14 mouse cellular contexts compared by ENCODE assay signal in the genomic region with DNA sequence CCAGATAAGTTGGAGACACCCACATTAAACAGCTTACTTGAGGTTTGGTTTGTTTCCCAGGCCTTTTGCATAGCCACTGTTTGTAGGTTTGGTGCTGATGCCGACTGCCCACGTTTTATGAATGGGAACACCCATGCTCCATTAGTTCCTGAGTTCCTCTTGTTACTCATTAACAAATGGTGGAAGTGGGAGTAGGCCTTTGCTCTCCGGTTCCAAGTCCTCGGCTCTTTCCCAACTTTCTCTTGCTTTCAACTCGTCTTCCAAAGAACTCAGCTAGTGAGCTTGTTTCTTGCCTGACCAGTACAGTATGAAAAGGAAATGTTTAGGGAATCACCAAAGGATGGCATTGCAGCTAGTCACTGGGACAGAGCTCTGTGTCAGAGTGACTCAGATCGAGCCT. TPM values are rescaled to one million over a fixed set of nuclear protein-coding genes. Genes with fewer than 3 reads are reported as not detected.
A peak's percentile ranks its signal among the peaks of the same experiment; 100 is the strongest.
DNase-seq lines count a peak whose midpoint lies in the region; ATAC-seq and TF ChIP-seq lines count a peak whose summit lies in the region.
"Had no signal": no experiment of that assay in that cellular context is flagged by ENCODE, and none has a peak within 500 bp of the region (broad histone marks: within the 10 kb centered on the region; RNA-seq: fewer than 3 reads in every experiment).

No protein-coding gene starts in this region.

- TF ChIP-seq CTCF in liver, adult 2 months (IDR thresholded peaks at IDR 0.05; ENCODE audit: low read depth, low read length) = no peak

- ATAC-seq in kidney, embryonic 15.5 days (replicated peaks; ENCODE audit: low FRiP score) = peak; percentile 29; the same call in 1 of the 2 replicates
- no peak for ATAC-seq in cerebellum, adult (ENCODE audit: insufficient number of reproducible peaks, low FRiP score, low TSS enrichment)

- 14% methylated on average over 6 of the region's 6 CpGs for WGBS in liver, adult 2 months
- 58% methylated on average over 6 of the region's 6 CpGs for WGBS in kidney, embryonic 15.5 days

- H3K4me1 ChIP-seq in liver, adult 2 months (ENCODE audit: control insufficient read depth, insufficient read depth, low read length) = peaks cover 16% of the 10 kb centered on the region
- peaks cover 39% of the 10 kb centered on the region for H3K4me1 ChIP-seq in kidney, embryonic 15.5 days

- H3K4me3 ChIP-seq in liver, adult 2 months (ENCODE audit: insufficient read depth, low read depth, low read length) = no peak overlapping the region
- no peak overlapping the region for H3K4me3 ChIP-seq in kidney, embryonic 15.5 days (replicated peaks)
- H3K4me3 ChIP-seq: hindbrain, embryonic 12.5 days had no signal

- H3K4me2 ChIP-seq in kidney, embryonic 15.5 days = 0 out of 2 replicates have a peak overlapping the region, but pooled peaks have one; percentile 12
- H3K4me2 ChIP-seq: hindbrain, embryonic 12.5 days; lung, embryonic 14.5 days had no signal

- no peaks in the 10 kb centered on the region for H3K9me3 ChIP-seq in kidney, embryonic 15.5 days (replicated peaks)
- H3K9me3 ChIP-seq: hindbrain, embryonic 12.5 days had no signal

- no peak for TF ChIP-seq POLR2A in liver, adult 2 months (IDR thresholded peaks at IDR 0.05; ENCODE audit: extremely low read depth, insufficient read depth, low read length)

- H3K27ac ChIP-seq in liver, adult 2 months (replicated peaks; ENCODE audit: insufficient read depth, low read depth, low read length) = peak overlapping the region; percentile 91
- H3K27ac ChIP-seq in kidney, embryonic 15.5 days = peak overlapping the region; percentile 89
- H3K27ac ChIP-seq: hindbrain, embryonic 12.5 days had no signal

- H3K79me2 ChIP-seq in liver, adult 2 months (ENCODE audit: control insufficient read depth, insufficient read depth, low read length) = no peaks in the 10 kb centered on the region

- H3K9ac ChIP-seq in liver, adult 2 months (ENCODE audit: low read depth, low read length) = peak overlapping the region; percentile 41; the same call in 1 of the 2 replicates
- H3K9ac ChIP-seq in kidney, embryonic 15.5 days = no peak overlapping the region
- H3K9ac ChIP-seq: hindbrain, embryonic 12.5 days; lung, embryonic 14.5 days had no signal

- H3K27me3 ChIP-seq in liver, adult 2 months (ENCODE audit: control insufficient read depth, insufficient read depth, low read length) = no peaks in the 10 kb centered on the region
- H3K27me3 ChIP-seq in kidney, embryonic 15.5 days = no peaks in the 10 kb centered on the region
- H3K27me3 ChIP-seq: hindbrain, embryonic 12.5 days had no signal

- intact Hi-C loops in heart, postnatal 10 days (cut with DNase I) = loop anchor here (1.0 to 10.0 kb wide), 4 partner anchors 36 to 399 kb away; a partner anchor contains a TSS

- peak; percentile 97 for DNase-seq in liver, adult 2 months (ENCODE audit: extremely low read depth, low read depth, low spot score)
- no peak for DNase-seq in liver
- DNase-seq in heart, postnatal 10 days = peak; percentile 59 to 63
- peak; percentile 48 for DNase-seq in lung, postnatal 25 days (ENCODE audit: low spot score)
- no peak for DNase-seq in layer of hippocampus, adult 11-12 months (ENCODE audit: low spot score)
- DNase-seq in cerebellum, postnatal 14 days = no peak
- DNase-seq: lung, embryonic 14.5 days; retina, postnatal 1 day had no signal

- H3K36me3 ChIP-seq in liver, adult 2 months (ENCODE audit: control insufficient read depth, insufficient read depth, low read length) = peaks cover 4% of the 10 kb centered on the region; the same call in 1 of the 2 replicates
- peaks cover 40% of the 10 kb centered on the region for H3K36me3 ChIP-seq in kidney, embryonic 15.5 days

RNA-seq across cellular contexts. Expression of a gene that starts 20.2 kb away (rescaled TPM):
- 0.92 and 2.1 TPM in 2 replicates for total RNA-seq in liver, adult 2 months (2014; rRNA removed)
- 0.73 and 0.87 TPM in 2 replicates for polyA plus RNA-seq in liver, adult 2 months (2012; rRNA removed)
- total RNA-seq in heart, postnatal 10 days (2021) = 1 to 10 TPM; 7.1 to 9.4 TPM
- 26.3 and 29.5 TPM in 2 replicates for polyA plus RNA-seq in kidney, embryonic 15.5 days (2015; fragmentation: Nextera tagmentation; extraction: Ambion mirVana)

RNA-seq across cellular contexts. Expression of a gene that starts 35.7 kb away (rescaled TPM):
- 16.8 and 19.3 TPM in 2 replicates for total RNA-seq in liver, adult 2 months (2014; rRNA removed)
- 43.2 and 50.9 TPM in 2 replicates for polyA plus RNA-seq in liver, adult 2 months (2012; rRNA removed)
- 100 to 1,000 TPM; 294 to 310 TPM for total RNA-seq in heart, postnatal 10 days (2021)
- polyA plus RNA-seq in kidney, embryonic 15.5 days (2015; fragmentation: Nextera tagmentation; extraction: Ambion mirVana) = 56.2 and 62.0 TPM in 2 replicates

RNA-seq across cellular contexts. Expression of a gene that starts 46.2 kb away (rescaled TPM):
- not detected in 2 replicates for total RNA-seq in liver, adult 2 months (2014; rRNA removed)
- 0.17 and 0.45 TPM in 2 replicates for polyA plus RNA-seq in liver, adult 2 months (2012; rRNA removed)
- under 1 TPM; 0.36 to 0.60 TPM for total RNA-seq in heart, postnatal 10 days (2021)
- 3.1 and 4.5 TPM in 2 replicates for polyA plus RNA-seq in kidney, embryonic 15.5 days (2015; fragmentation: Nextera tagmentation; extraction: Ambion mirVana)
- total RNA-seq: layer of hippocampus, postnatal 25 days had no signal
- polyA plus RNA-seq: forebrain, embryonic 14.5 days; lung, embryonic 14.5 days; testis, adult 2 months had no signal

Comparison
In these comparisons a context has a peak if more than half of its experiments do, and no peak if none do; other contexts are left out.
1. DNase-seq: peak in liver, adult 2 months (single experiment), heart, postnatal 10 days (2 of 2) and lung, postnatal 25 days (single experiment); none in liver (single experiment), layer of hippocampus, adult 11-12 months (single experiment) and cerebellum, postnatal 14 days (0 of 2).
2. RNA of a gene that starts 35.7 kb away (total RNA-seq): 294 to 310 TPM in heart, postnatal 10 days; 16.8 to 19.3 TPM in liver, adult 2 months; every median in the first group is over 10 times any median in the second.